Mouse (Mus musculus) layer of hippocampus, adult 11-12 months (tissue): ENCODE measurements around the gene Kcnk13.
A peak's percentile ranks its signal among the peaks of the same experiment; 100 is the strongest.

Source experiments
- DNase-seq: peaks from one replicate; pipeline ENCODE4 v3.0.0; 2022; ENCODE audit warnings: low spot score

Gene Kcnk13

GRCm38 (mm10) chr12:100090750-100091149 is 126.5 kb downstream of the Kcnk13 start:
- DNase-seq, result no peak

GRCm38 (mm10) chr12:100093046-100093445 is 128.7 kb downstream of the Kcnk13 start:
- no peak for DNase-seq

GRCm38 (mm10) chr12:100099971-100100706 is 135.8 kb downstream of the Kcnk13 start:
- DNase-seq, result peak; percentile 56

- DNase-seq, result no peak
Measured at GRCm38 (mm10) chr12:100100707-100101030, 136.4 kb downstream of the Kcnk13 start.

GRCm38 (mm10) chr12:100101651-100102050 is 137.4 kb downstream of the Kcnk13 start:
- no peak for DNase-seq

- DNase-seq, result no peak
Measured at GRCm38 (mm10) chr12:100104530-100104929, 140.2 kb downstream of the Kcnk13 start.

- peak; percentile 76 for DNase-seq
Measured at GRCm38 (mm10) chr12:100106275-100106895, 142.1 kb downstream of the Kcnk13 start.

GRCm38 (mm10) chr12:100107436-100107835 is 143.1 kb downstream of the Kcnk13 start:
- DNase-seq, result no peak

- DNase-seq, result peak; percentile 83
Measured at GRCm38 (mm10) chr12:100109986-100110696, 145.8 kb downstream of the Kcnk13 start, which contains the start of gene Psmc1. Psmc1 (plus strand) TSS chr12:100110154.
